Mouse (Mus musculus) urinary bladder, adult 2 months (tissue): ENCODE results near the gene Gm5169. TPM values are rescaled to one million over a fixed set of nuclear protein-coding genes. Genes with fewer than 3 reads are reported as not detected.
"Not testable (repeated sequence)": the region's sequence is repeated elsewhere in the genome, so short reads cannot be mapped to it uniquely, and the experiment has no call there.

Source experiments
- DNase-seq: peaks from one replicate; pipeline ENCODE4 v3.0.0; 2022; ENCODE audit warnings: low spot score
- polyA plus RNA-seq: library from polyadenylated mRNA; depleted of rRNA; stranded (reverse); fragments of >200 nt; gene quantifications from 2 replicates; pipeline ENCODE4 v1.2.3, GENCODE M21; 2012; rRNA removed

Gm5169 gene
- not detected in 2 replicates for polyA plus RNA-seq

DNA sequence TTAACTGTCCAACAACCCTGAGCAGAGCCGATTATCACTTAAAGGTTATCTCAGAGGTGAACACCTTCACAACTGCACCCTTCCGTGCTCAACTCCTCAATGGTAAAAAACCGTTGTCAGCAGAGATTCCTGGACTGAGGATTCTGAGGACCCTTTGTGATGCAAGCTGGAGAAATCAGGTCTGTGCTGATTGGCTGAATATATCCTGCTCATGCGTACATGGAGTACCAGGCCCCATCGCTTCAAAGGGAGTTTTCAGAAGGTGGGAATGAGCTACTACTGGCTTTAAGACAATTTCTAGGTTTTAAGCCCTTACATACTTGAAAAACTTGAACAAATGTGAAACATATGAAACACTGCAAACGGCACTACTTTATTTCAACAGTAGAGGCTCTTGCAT lies at the start of gene Gm5169:
Gene Gm5169, minus strand, starts transcription at position 101 of the 400 bp plus-strand sequence.
- not testable (repeated sequence) for DNase-seq

DNA sequence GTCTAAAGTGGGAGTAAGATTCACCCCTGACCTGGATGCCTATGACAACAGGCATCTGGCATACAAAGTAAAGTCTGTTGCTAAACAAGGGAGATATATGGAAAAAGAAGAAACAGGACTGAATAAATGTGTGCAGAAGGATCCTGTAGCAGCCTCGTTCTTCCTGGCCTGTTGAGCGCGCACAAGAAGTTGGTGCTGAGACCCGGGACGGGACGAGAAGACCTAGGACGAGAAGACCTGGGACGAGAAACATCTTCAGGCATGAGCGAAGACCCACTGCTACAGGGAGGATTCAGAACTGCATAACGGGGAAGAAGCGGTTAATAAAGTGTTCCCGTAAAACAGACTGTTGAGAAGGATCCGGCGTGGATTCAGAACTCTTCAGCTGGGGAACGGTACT lies 46.2 kb upstream of the Gm5169 start:
- not testable (repeated sequence) for DNase-seq
